Mouse (Mus musculus) kidney, postnatal 0 days (tissue): ENCODE measurements around the gene Krt77. TPM values are rescaled to one million over a fixed set of nuclear protein-coding genes. Genes with fewer than 3 reads are reported as not detected.

Experiments used
- ATAC-seq: fragments of 200-750 bp; cut with Nextera tagmentation; replicated peaks from 2 replicates; pipeline ENCODE4 v1.8.0; 2017; ENCODE audit warnings: low read depth, moderate number of reproducible peaks, moderate TSS enrichment, moderate library complexity; ENCODE audit not compliant: low FRiP score
- DNase-seq: peaks from one replicate; pipeline ENCODE4 v3.0.0-alpha.2; 2016; ENCODE audit warnings: low spot score
- H3K27ac ChIP-seq: fragments of 300-500 bp; sonication (generic); 2 replicates; pipeline ENCODE4 v1.5.1; 2014; ENCODE audit warnings: mild to moderate bottlenecking
- H3K27me3 ChIP-seq: fragments of 300-500 bp; sonication (generic); 2 replicates; pipeline ENCODE4 v1.6.1; 2014; ENCODE audit warnings: low read length, mixed read lengths; ENCODE audit not compliant: insufficient read depth
- H3K36me3 ChIP-seq: fragments of 300-500 bp; sonication (generic); 2 replicates; pipeline ENCODE4 v1.6.1; 2014; ENCODE audit warnings: low read length, mixed read lengths; ENCODE audit not compliant: insufficient read depth
- H3K4me1 ChIP-seq: fragments of 300-500 bp; sonication (generic); replicated peaks from 2 replicates; pipeline ENCODE4 v1.6.1; 2014; ENCODE audit warnings: antibody characterized with exemption, low read length, mixed read lengths; ENCODE audit not compliant: insufficient read depth
- H3K4me2 ChIP-seq: fragments of 300-500 bp; sonication (generic); 2 replicates; pipeline ENCODE4 v1.6.1; 2014; ENCODE audit warnings: mild to moderate bottlenecking, low read length, moderate library complexity, mixed read lengths
- H3K4me3 ChIP-seq: fragments of 300-500 bp; sonication (generic); replicated peaks from 2 replicates; pipeline ENCODE4 v1.5.1; 2014; ENCODE audit warnings: low read depth, low read length
- H3K9ac ChIP-seq: fragments of 300-500 bp; sonication (generic); 2 replicates; pipeline ENCODE4 v1.6.1; 2014; ENCODE audit warnings: low read depth, low read length
- H3K9me3 ChIP-seq: fragments of 300-500 bp; sonication (generic); replicated peaks from 2 replicates; pipeline ENCODE4 v1.6.1; 2016; ENCODE audit warnings: low read length, inconsistent platforms, mixed read lengths
- CTCF ChIP-seq: IDR thresholded peaks from 2 replicates; pipeline ENCODE4 v1.5.1; 2016; ENCODE audit warnings: antibody characterized with exemption, low read depth, mild to moderate bottlenecking, moderate library complexity
- whole genome bisulfite sequencing: fragments of 180-500 bp; shearing (Covaris S2); extraction: QIAGEN DNeasy Blood & Tissue Kit; methylation state at CpG from one replicate; pipeline ENCODE4 v1.1.7; 2014; 5-methylcytosine and 5-hydroxymethylcytosine counted together
- polyA plus RNA-seq: library from polyadenylated mRNA; unstranded; fragments of >200 nt; fragmentation: Nextera tagmentation; extraction: Ambion mirVana; gene quantifications from 2 replicates; pipeline ENCODE4 v1.2.1, GENCODE M21; 2015

Gene Krt77
- not detected in 2 replicates for polyA plus RNA-seq

- Histone ChIP-seq H3K4me1 (no peaks in the 10 kb centered on the region), H3K27ac (no peak within 1 kb of the TSS), H3K27me3 (no peaks in the 10 kb centered on the region), H3K9me3 (no peaks in the 10 kb centered on the region), H3K36me3 (no peaks in the 10 kb centered on the region), H3K9ac (no peak within 1 kb of the TSS), H3K4me3 (no peak within 1 kb of the TSS), H3K4me2 (no peak within 1 kb of the TSS)
- DNase-seq (no peak), ATAC-seq (no peak)
- WGBS = 27% methylated on average over 6 of the region's 6 CpGs
- TF ChIP-seq CTCF = no peak
Observed at GRCm38 (mm10) chr15:101869431-101869830, at the start of gene Krt77. Gene Krt77, minus strand, starts transcription at chr15:101869705.

- DNase-seq (no peak), ATAC-seq (no peak)
- no peak overlapping the region for H3K4me2 ChIP-seq
- H3K9me3 ChIP-seq = no peaks in the 10 kb centered on the region
- WGBS = 73% methylated on average over 2 of the region's 2 CpGs
- TF ChIP-seq CTCF = no peak
- H3K27me3 ChIP-seq = no peaks in the 10 kb centered on the region
- no peaks in the 10 kb centered on the region for H3K36me3 ChIP-seq
- H3K4me1 ChIP-seq = no peaks in the 10 kb centered on the region
- H3K4me3 ChIP-seq = no peak overlapping the region
- no peak overlapping the region for H3K27ac ChIP-seq
- H3K9ac ChIP-seq = no peak overlapping the region
Observed at GRCm38 (mm10) chr15:101916072-101916471, 46.6 kb upstream of the Krt77 start.

GRCm38 (mm10) chr15:101904849-101905248 lies 35.3 kb upstream of the Krt77 start:
- H3K4me2 ChIP-seq = no peak overlapping the region
- 74% methylated on average over 5 of the region's 5 CpGs for WGBS
- H3K27ac ChIP-seq = no peak overlapping the region
- H3K27me3 ChIP-seq = no peaks in the 10 kb centered on the region
- H3K4me3 ChIP-seq = no peak overlapping the region
- ATAC-seq = no peak
- no peaks in the 10 kb centered on the region for H3K9me3 ChIP-seq
- H3K36me3 ChIP-seq = no peaks in the 10 kb centered on the region
- no peak for TF ChIP-seq CTCF
- no peaks in the 10 kb centered on the region for H3K4me1 ChIP-seq
- DNase-seq = no peak
- H3K9ac ChIP-seq = no peak overlapping the region

GRCm38 (mm10) chr15:101902171-101903149 lies 33.0 kb upstream of the Krt77 start:
- ATAC-seq (no peak), DNase-seq (peak; percentile 47)

GRCm38 (mm10) chr15:101895216-101895615 lies 25.7 kb upstream of the Krt77 start:
- TF ChIP-seq CTCF = no peak
- ATAC-seq (no peak), DNase-seq (no peak)
- Histone ChIP-seq H3K4me1 (no peaks in the 10 kb centered on the region), H3K9ac (no peak overlapping the region), H3K4me3 (no peak overlapping the region), H3K36me3 (no peaks in the 10 kb centered on the region), H3K27me3 (no peaks in the 10 kb centered on the region), H3K9me3 (no peaks in the 10 kb centered on the region), H3K4me2 (no peak overlapping the region), H3K27ac (no peak overlapping the region)
- 91% methylated on average over 4 of the region's 4 CpGs for WGBS

More at GRCm38 (mm10) chr15:101902171-101903149, 33.0 kb upstream of the Krt77 start:
- Histone ChIP-seq H3K4me3 (no peak overlapping the region), H3K4me2 (no peak overlapping the region), H3K9me3 (no peaks in the 10 kb centered on the region), H3K9ac (no peak overlapping the region), H3K27ac (no peak overlapping the region), H3K27me3 (no peaks in the 10 kb centered on the region), H3K4me1 (no peaks in the 10 kb centered on the region), H3K36me3 (no peaks in the 10 kb centered on the region)
- TF ChIP-seq CTCF = peak; percentile 62; the same call in 1 of the 2 replicates
- WGBS = 40% methylated on average over 12 of the region's 12 CpGs

GRCm38 (mm10) chr15:101892820-101893219 lies 23.3 kb upstream of the Krt77 start, which contains the start of gene Krt76:
Gene Krt76, minus strand, starts transcription at chr15:101892920.
- no peaks in the 10 kb centered on the region for H3K4me1 ChIP-seq
- WGBS = 44% methylated on average over 4 of the region's 4 CpGs
- H3K27me3 ChIP-seq = no peaks in the 10 kb centered on the region
- no peaks in the 10 kb centered on the region for H3K36me3 ChIP-seq
- no peak for ATAC-seq
- H3K9ac ChIP-seq = no peak within 1 kb of the TSS
- no peak for DNase-seq
- no peak for TF ChIP-seq CTCF
- no peaks in the 10 kb centered on the region for H3K9me3 ChIP-seq
- H3K27ac ChIP-seq = no peak within 1 kb of the TSS
- no peak within 1 kb of the TSS for H3K4me3 ChIP-seq
- H3K4me2 ChIP-seq = no peak within 1 kb of the TSS
